Mouse (Mus musculus) embryonic stem cell, embryonic (primary cell): ENCODE measurements around the gene Mss51.

ENCODE experiments used
- CTCF ChIA-PET, 4 experiments: fragments of 300-600 bp in 2 of 4; fragments of 350-600 bp in 2 of 4; sonication (Branson Sonifier 250); formaldehyde crosslinking; loops; one replicate each; lab custom pipeline; 2022; ENCODE audit warnings: inconsistent platforms in 2 of 4; lab: Charles Lee
- POLR2A ChIA-PET, 4 experiments: fragments of 300-600 bp in 2 of 4; fragments of 350-600 bp in 2 of 4; sonication (Branson Sonifier 250); formaldehyde crosslinking; loops; one replicate each; lab custom pipeline; 2022; ENCODE audit warnings: antibody characterized with exemption in 4 of 4, inconsistent platforms in 1 of 4; lab: Charles Lee

The Mss51 gene

DNA sequence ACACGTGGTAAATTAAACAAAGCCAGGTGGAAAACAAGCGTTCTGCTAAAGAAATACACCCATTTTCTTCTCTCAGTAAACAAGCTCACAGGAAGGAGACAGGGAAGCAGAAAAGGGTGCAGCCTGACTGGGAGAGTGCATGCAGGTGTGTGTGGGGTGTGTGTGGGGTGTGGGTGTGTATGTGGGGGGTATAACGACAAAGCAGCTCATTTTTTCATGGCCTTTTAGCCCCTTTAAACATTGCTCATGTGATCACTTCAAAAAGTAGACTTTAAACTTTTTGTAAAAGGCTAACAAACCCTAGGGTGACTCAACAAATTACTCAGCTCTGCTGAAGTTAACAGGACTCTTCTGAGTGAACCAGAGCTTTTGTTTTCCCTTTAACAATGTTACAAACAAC is 18.3 kb downstream of the Mss51 start:
- POLR2A ChIA-PET: interaction anchor here (0.5 to 5.4 kb wide), 33 partner anchors 8 to 902 kb away, joined by 3 to 50 read pairs (median 5); partner anchors contain the start of genes Cfap70 (in 3 of the 4), Ppp3cb (in 2 of the 4), Ecd (in 1 of the 4) and Fam149b (in 1 of the 4)

DNA sequence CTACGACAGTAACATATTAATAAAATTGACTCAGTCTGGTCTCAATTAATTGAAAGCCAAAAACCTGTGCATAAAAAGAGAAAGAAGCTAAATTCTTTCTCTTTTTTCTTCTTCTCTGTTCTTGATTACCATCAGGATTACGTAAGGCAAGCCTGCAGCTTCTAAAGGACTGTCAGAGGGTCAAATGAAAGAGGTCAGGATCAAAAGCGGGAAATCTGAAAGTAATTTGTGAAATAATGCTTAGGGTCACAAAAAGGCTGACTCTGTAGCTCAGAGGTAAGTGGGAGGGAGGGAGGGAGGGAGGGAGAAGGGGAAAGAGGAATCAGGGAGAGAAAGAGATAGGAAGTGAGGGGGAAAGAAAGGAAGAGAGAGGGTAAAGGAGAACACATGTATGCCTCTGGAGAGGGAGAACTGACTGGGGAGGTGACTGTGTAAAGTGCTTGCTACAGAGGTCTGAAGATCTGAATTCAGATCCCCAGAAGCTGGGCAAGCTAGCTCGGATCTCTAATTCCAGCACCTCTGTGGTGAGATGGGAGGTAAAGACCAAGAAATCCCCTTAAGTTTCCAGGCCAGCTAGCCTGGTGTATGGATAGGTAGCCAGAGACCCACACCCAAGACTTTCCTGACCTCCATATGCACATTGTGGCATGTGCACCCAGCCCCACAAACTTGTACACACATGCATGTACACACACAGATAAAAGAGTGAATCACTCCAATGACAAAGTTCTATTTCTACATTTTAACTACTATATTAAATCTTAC is 19.3 kb downstream of the Mss51 start:
- CTCF ChIA-PET: interaction anchor here in 2 of 4 experiments (0.6 to 1.7 kb wide), 3 partner anchors 77 to 210 kb away, joined by 3 to 6 read pairs (median 4); no protein-coding TSS in a partner anchor

More for the DNA sequence above, 18.3 kb downstream of the Mss51 start:
- CTCF ChIA-PET: interaction anchor here in 1 of 4 experiments (1.6 to 1.7 kb wide), 2 partner anchors 85 to 179 kb away, joined by 3 read pairs; no protein-coding TSS in a partner anchor

DNA sequence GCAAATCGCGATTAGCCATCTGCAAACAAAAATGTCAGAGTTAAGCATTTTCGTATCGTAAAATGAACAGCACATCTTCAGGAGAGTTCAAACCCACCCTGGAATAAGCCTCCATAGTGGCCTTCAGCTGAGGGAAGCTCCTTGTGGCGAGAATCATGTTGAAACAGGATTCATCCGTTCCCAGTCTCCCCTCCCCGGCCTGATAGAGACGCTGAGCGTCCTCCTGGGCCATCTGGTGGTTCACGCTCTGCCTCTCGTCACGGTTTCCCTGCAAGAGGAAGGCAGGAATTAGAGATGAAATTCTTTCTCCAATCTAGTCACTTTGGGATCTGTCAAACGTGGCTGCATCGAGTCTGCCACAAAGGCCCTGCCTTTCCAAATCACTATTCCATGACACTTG is 36.5 kb downstream of the Mss51 start:
- ChIA-PET CTCF (no interaction called here), POLR2A (interaction anchor here in 2 of 4 experiments (1.1 to 3.1 kb wide), 5 partner anchors 8 to 19 kb away, joined by 3 to 10 read pairs (median 4); partner anchors contain the start of genes Cfap70 (in 2 of the 2) and Anxa7 (in 1 of the 2))

More for the DNA sequence above, 19.3 kb downstream of the Mss51 start:
- POLR2A ChIA-PET: interaction anchor here (0.6 to 5.4 kb wide), 33 partner anchors 7 to 575 kb away, joined by 3 to 50 read pairs (median 4); partner anchors contain the start of genes Ppp3cb (in 4 of the 4), Cfap70 (in 3 of the 4) and Mrps16 (in 1 of the 4)

DNA sequence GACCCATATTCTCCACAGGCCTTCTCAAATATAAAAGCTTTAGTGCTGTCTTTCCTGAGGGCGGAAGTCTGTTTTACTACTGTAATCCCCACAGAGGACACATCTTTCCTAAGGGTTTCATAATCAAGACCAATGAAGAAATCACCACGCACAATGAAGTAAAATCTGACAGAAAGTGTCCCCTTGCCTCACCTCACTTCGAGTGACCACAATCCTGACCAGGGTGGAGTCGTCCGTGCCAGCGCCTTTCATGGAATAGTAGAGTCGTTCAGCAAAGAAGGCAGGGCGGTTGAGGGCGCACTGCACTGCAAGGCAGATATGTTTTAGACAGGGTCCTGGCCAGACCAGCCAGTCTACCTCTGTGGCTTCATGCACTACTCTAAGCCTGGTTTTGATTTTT is 38.3 kb downstream of the Mss51 start:
- ChIA-PET POLR2A (interaction anchor here in 2 of 4 experiments (0.7 to 3.1 kb wide), 4 partner anchors 21 to 215 kb away, joined by 3 to 10 read pairs (median 4); partner anchors contain the start of genes Anxa7 (in 1 of the 2) and Ppp3cb (in 1 of the 2)), CTCF (interaction anchor here in 1 of 4 experiments (0.6 kb wide), 2 partner anchors 58 to 70 kb away, joined by 4 to 7 read pairs; no protein-coding TSS in a partner anchor)

DNA sequence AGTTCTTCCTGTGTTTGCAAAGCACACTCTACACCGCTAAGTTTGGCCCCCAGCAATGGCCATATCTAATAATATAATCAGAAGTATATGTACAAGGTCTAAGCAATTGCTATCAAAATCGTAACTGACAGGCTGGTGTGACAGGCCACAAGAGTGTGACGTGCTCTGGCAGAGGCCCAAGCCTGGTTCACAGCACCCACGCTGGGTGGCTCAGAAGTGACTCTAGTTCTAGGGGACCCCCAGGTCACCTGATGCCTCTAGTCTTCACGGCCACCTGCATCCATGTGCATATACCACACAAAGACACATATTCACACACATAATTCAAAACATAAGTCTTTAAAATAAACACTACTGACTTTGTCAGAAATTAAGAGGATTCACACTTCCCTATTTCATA is 43.8 kb downstream of the Mss51 start:
- POLR2A ChIA-PET: interaction anchor here in 2 of 4 experiments (1.0 to 2.0 kb wide), 11 partner anchors 8 to 337 kb away, joined by 3 to 18 read pairs (median 6); partner anchors contain the start of genes Anxa7 (in 1 of the 2), Ppp3cb (in 1 of the 2) and Sec24c (in 1 of the 2)

DNA sequence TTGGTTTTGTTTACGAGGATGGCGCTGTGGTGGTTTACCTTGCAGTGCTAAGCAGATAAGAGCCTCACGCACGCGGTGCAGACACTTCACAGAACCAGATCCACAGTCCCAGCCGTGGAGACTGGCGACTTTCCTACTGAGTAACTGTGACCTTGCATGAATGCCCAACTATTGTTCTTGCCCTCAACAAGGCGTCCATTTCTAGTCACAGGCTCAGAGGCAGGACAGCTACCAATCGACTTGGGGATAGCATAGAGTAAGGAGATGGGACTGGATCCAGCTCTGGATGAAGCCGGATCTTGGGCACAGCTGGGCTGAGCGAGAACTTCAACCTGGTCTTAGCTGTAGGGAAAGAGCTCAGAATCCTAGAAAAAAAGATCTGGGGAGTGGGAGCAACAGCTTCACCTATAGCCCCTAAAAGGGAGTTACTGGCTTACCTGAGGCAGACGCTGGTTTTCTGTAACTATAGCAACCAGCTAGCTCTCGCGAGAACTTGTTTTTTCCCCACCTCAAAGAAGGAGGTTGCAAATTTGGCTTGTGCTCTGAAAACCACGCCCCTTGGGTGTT is 44.9 kb downstream of the Mss51 start, which contains the start of gene Cfap70:
Gene Cfap70 (minus strand): TSS at position 462 of the 567 bp plus-strand sequence.
- ChIA-PET CTCF (interaction anchor here (0.5 to 1.6 kb wide), 10 partner anchors 58 to 757 kb away, joined by 3 to 8 read pairs (median 4); partner anchors contain the start of gene Mrps16 (in 2 of the 4)), POLR2A (interaction anchor here (0.5 to 2.0 kb wide), 48 partner anchors 8 to 601 kb away, joined by 3 to 18 read pairs (median 4); partner anchors contain the start of genes Anxa7 (in 3 of the 4), Adk (in 2 of the 4), Ap3m1 (in 2 of the 4) and Dnajc9 (in 2 of the 4))

More for the DNA sequence above, 43.8 kb downstream of the Mss51 start:
- CTCF ChIA-PET: interaction anchor here in 1 of 4 experiments (0.6 kb wide), 1 partner anchor 161 kb away, joined by 4 read pairs; no protein-coding TSS in a partner anchor

DNA sequence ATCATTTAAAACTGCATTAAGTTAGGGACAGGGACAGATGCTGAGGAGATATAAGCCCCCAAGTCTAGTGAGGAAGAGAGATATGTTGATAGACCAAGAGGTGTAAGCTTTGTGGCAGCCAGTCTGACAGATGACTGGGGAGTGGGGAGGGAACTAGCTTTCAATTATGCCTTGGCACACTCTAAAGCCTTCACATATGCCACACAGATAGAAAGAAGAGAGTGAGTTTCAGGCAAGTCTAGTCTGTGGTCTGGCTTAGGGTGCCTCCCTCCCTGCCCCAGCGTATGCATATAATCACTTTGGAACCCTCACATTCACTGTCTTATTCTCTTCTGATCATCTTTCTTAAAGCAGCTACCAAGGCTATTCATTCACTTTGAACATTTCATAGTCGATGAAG is 45.4 kb downstream of the Mss51 start:
- POLR2A ChIA-PET: interaction anchor here in 3 of 4 experiments (0.5 to 2.0 kb wide), 33 partner anchors 9 to 601 kb away, joined by 3 to 18 read pairs (median 4); partner anchors contain the start of genes Anxa7 (in 3 of the 3), Dnajc9 (in 2 of the 3), Ppp3cb (in 2 of the 3) and Adk (in 1 of the 3)
- CTCF ChIA-PET: interaction anchor here in 2 of 4 experiments (1.1 to 1.6 kb wide), 5 partner anchors 57 to 353 kb away, joined by 3 to 8 read pairs (median 5); partner anchors contain the start of gene Mrps16 (in 1 of the 2)

DNA sequence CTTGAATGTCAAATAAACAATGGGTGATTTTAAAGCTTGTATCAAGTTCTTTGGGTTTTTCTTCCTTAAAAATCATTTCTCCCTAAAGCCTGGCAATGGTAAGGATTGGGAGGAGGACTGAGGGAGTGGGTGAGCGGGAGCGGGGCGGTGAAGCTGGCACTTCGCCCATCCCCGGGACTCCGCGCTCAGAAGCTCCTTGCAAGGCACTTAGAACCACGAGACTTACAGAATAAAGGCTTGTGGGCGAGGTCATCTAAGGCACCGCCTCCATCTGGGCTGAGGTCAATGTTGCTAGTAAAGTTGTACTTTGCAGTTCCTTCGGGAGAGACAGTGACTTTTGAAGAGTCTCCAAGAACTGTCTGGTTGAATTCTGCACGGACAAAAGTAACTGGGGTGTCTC is 49.5 kb downstream of the Mss51 start:
- CTCF ChIA-PET: interaction anchor here in 1 of 4 experiments (1.3 kb wide), 1 partner anchor 33 kb away, joined by 3 read pairs; no protein-coding TSS in a partner anchor
- POLR2A ChIA-PET: interaction anchor here in 3 of 4 experiments (0.5 to 3.3 kb wide), 25 partner anchors 9 to 605 kb away, joined by 3 to 12 read pairs (median 3); partner anchors contain the start of genes Adk (in 1 of the 3), Anxa7 (in 1 of the 3), Ap3m1 (in 1 of the 3) and Dnajc9 (in 1 of the 3)

DNA sequence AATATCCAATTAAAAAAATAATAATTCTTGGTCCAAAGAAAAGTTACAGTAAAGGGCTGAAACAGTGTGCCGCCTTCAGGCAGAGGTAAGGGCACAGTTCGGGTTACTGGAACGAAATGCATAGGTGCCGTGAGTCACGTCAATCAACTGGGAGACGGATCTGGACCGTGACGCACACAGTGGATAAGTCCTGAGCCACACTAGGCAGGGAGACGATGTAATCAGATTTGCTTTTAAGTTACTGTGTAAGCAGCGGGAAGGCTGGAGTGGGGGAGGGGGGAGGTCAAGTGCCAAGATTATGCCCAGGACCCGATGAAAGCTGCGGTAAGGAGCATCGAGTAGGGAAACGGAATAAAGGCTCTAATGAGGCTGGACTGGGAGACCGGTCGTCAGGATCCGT is 54.4 kb downstream of the Mss51 start:
- POLR2A ChIA-PET: interaction anchor here in 1 of 4 experiments (0.8 kb wide), 1 partner anchor 360 kb away, joined by 4 read pairs; no protein-coding TSS in a partner anchor
- CTCF ChIA-PET: no interaction called here

DNA sequence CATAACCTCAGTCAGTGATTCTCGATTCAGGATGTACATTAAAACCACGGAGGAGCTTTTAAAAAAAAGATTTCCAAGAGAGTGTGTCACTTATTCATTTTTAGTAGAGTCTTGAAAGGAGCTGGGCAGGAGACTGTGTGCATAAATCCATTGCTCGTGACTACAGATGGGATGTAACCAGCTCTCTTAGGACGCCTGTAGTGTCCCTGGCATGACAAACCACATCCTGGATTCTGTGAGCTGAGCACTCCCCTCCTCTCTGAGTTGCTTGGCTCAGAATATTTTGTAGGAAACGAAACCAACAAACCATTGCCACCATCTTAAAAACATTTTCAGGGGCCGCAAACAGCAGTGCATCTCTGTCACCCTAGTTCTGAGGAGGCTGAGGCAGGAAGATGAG is 59.7 kb downstream of the Mss51 start:
- POLR2A ChIA-PET: interaction anchor here in 1 of 4 experiments (0.6 kb wide), 1 partner anchor 15 kb away, joined by 3 read pairs; the partner anchor contains the start of gene Cfap70
- CTCF ChIA-PET: no interaction called here
